ENCODE assay signal across 7 mouse cellular contexts in genomic region chr10:80142530-80142925, GRCm38 (mm10). TPM values are rescaled to one million over a fixed set of nuclear protein-coding genes. Genes with fewer than 3 reads are reported as not detected.
DNase-seq lines count a peak whose midpoint lies in the region; ATAC-seq and TF ChIP-seq lines count a peak whose summit lies in the region.

No protein-coding gene starts in this region.

- peak overlapping the region; percentile 96 for H3K4me3 ChIP-seq in E14TG2a.4 (replicated peaks; ENCODE audit: low read length)
- H3K4me3 ChIP-seq in G1E (ENCODE audit: low read depth, low read length): peak overlapping the region; percentile 92
- H3K4me3 ChIP-seq in hindbrain, embryonic 11.5 days (ENCODE audit: low read depth, low read length): peak overlapping the region; percentile 70
- H3K4me3 ChIP-seq in liver, embryonic 11.5 days (ENCODE audit: low read depth, low read length): peak overlapping the region; percentile 80
- peak overlapping the region; percentile 85 for H3K4me3 ChIP-seq in stomach, embryonic 16.5 days (replicated peaks; ENCODE audit: low read length)

- H3K4me1 ChIP-seq in E14TG2a.4 (replicated peaks; ENCODE audit: low read depth, low read length): peaks cover 83% of the 10 kb centered on the region
- peaks cover 95% of the 10 kb centered on the region for H3K4me1 ChIP-seq in G1E (ENCODE audit: insufficient read depth, low read depth, low read length)
- H3K4me1 ChIP-seq in hindbrain, embryonic 11.5 days (replicated peaks; ENCODE audit: control insufficient read depth, insufficient read depth, low read length): peaks cover 14% of the 10 kb centered on the region
- H3K4me1 ChIP-seq in liver, embryonic 11.5 days (replicated peaks; ENCODE audit: control insufficient read depth, insufficient read depth, low read length): peaks cover 61% of the 10 kb centered on the region
- H3K4me1 ChIP-seq in stomach, embryonic 16.5 days (ENCODE audit: control insufficient read depth, insufficient read depth, low read length): peaks cover 58% of the 10 kb centered on the region

- TF ChIP-seq CTCF in E14TG2a.4 (conservative IDR thresholded peaks at IDR 0.05; ENCODE audit: low read length) (no peak), G1E (IDR thresholded peaks at IDR 0.05; ENCODE audit: low read depth, low read length) (no peak)

- H3K4me2 ChIP-seq in hindbrain, embryonic 11.5 days (replicated peaks; ENCODE audit: low read depth, low read length): peak overlapping the region; percentile 93
- H3K4me2 ChIP-seq in liver, embryonic 11.5 days: peak overlapping the region; percentile 75
- peak overlapping the region; percentile 98 for H3K4me2 ChIP-seq in stomach, embryonic 16.5 days (ENCODE audit: low read depth, low read length)

- H3K9me3 ChIP-seq in E14TG2a.4 (ENCODE audit: low read length): no peaks in the 10 kb centered on the region
- no peaks in the 10 kb centered on the region for H3K9me3 ChIP-seq in G1E (replicated peaks)
- no peaks in the 10 kb centered on the region for H3K9me3 ChIP-seq in hindbrain, embryonic 11.5 days (ENCODE audit: control insufficient read depth, low read length)
- no peaks in the 10 kb centered on the region for H3K9me3 ChIP-seq in liver, embryonic 11.5 days (ENCODE audit: control insufficient read depth, low read length)
- no peaks in the 10 kb centered on the region for H3K9me3 ChIP-seq in stomach, embryonic 16.5 days (replicated peaks; ENCODE audit: control insufficient read depth, low read length)

- no peak for DNase-seq in G1E (ENCODE audit: low spot score)
- DNase-seq in hindbrain, embryonic 11.5 days (ENCODE audit: low spot score): no peak
- no peak for DNase-seq in liver, embryonic 11.5 days (ENCODE audit: low spot score)
- no peak for DNase-seq in layer of hippocampus, postnatal 36 days

- ATAC-seq in G1E (ENCODE audit: extremely low read depth, insufficient number of reproducible peaks, low FRiP score, poor library complexity, severe bottlenecking): no peak
- ATAC-seq in hindbrain, embryonic 11.5 days (ENCODE audit: low FRiP score): no peak; the same call in none of the 2 replicates
- peak; percentile 7; the same call in 1 of the 2 replicates for ATAC-seq in liver, embryonic 11.5 days (replicated peaks; ENCODE audit: low FRiP score)
- no peak for ATAC-seq in stomach, embryonic 16.5 days (ENCODE audit: insufficient read depth, low FRiP score)
- no peak for ATAC-seq in activated CD4-positive, CD25-positive, alpha-beta regulatory T cell, adult 4 months

- 1% methylated on average over 15 of the region's 15 CpGs for WGBS in hindbrain, embryonic 11.5 days
- 1% methylated on average over 15 of the region's 15 CpGs for WGBS in liver, embryonic 11.5 days
- WGBS in stomach, embryonic 16.5 days: under 1% methylated on average over 15 of the region's 15 CpGs

- H3K9ac ChIP-seq in hindbrain, embryonic 11.5 days (ENCODE audit: low read depth, low read length): peak overlapping the region; percentile 94
- peak overlapping the region; percentile 90 for H3K9ac ChIP-seq in liver, embryonic 11.5 days (ENCODE audit: low read depth, low read length)
- peak overlapping the region; percentile 97 for H3K9ac ChIP-seq in stomach, embryonic 16.5 days (ENCODE audit: low read length)

- peak overlapping the region; percentile 67; the same call in 1 of the 2 replicates for H3K27ac ChIP-seq in hindbrain, embryonic 11.5 days (ENCODE audit: low read depth, low read length)
- peak overlapping the region; percentile 88 for H3K27ac ChIP-seq in liver, embryonic 11.5 days (ENCODE audit: low read depth, low read length)
- H3K27ac ChIP-seq in stomach, embryonic 16.5 days (ENCODE audit: low read length): peak overlapping the region; percentile 94

- H3K27me3 ChIP-seq in E14TG2a.4 (ENCODE audit: insufficient read depth, low read length): no peaks in the 10 kb centered on the region
- no peaks in the 10 kb centered on the region for H3K27me3 ChIP-seq in G1E (ENCODE audit: insufficient read depth, low read length)
- H3K27me3 ChIP-seq in hindbrain, embryonic 11.5 days (ENCODE audit: control insufficient read depth, insufficient read depth, low read length): peaks cover 3% of the 10 kb centered on the region; the same call in 1 of the 2 replicates
- peaks cover 13% of the 10 kb centered on the region for H3K27me3 ChIP-seq in liver, embryonic 11.5 days (replicated peaks; ENCODE audit: control insufficient read depth, insufficient read depth, low read length)
- no peaks in the 10 kb centered on the region; the same call in 1 of the 2 replicates for H3K27me3 ChIP-seq in stomach, embryonic 16.5 days (ENCODE audit: control insufficient read depth, insufficient read depth, low read length)

- peaks cover 49% of the 10 kb centered on the region for H3K36me3 ChIP-seq in E14TG2a.4 (ENCODE audit: insufficient read depth, low read length)
- H3K36me3 ChIP-seq in G1E (replicated peaks): peaks cover 51% of the 10 kb centered on the region
- H3K36me3 ChIP-seq in hindbrain, embryonic 11.5 days (ENCODE audit: control insufficient read depth, insufficient read depth, low read length): no peaks in the 10 kb centered on the region
- peaks cover 29% of the 10 kb centered on the region for H3K36me3 ChIP-seq in liver, embryonic 11.5 days (ENCODE audit: control insufficient read depth, insufficient read depth, low read length)
- H3K36me3 ChIP-seq in stomach, embryonic 16.5 days (ENCODE audit: control insufficient read depth, insufficient read depth, low read length): peaks cover 13% of the 10 kb centered on the region; the same call in 1 of the 2 replicates

RNA-seq across cellular contexts. Expression of gene Cbarp, which starts 1.9 kb away (rescaled TPM):
- total RNA-seq in G1E (2014; fragmentation: Nextera tagmentation) (67.2 and 74.4 TPM in 2 replicates), G1E (2017) (3.7 and 5.5 TPM in 2 replicates)
- 66.6 and 73.9 TPM in 2 replicates for polyA plus RNA-seq in G1E (2012)
- 15.1 and 16.7 TPM in 2 replicates for polyA plus RNA-seq in hindbrain, embryonic 11.5 days (2014; fragmentation: Nextera tagmentation; extraction: Ambion mirVana)
- 2.8 and 3.1 TPM in 2 replicates for polyA plus RNA-seq in liver, embryonic 11.5 days (2014; fragmentation: Nextera tagmentation; extraction: Ambion mirVana)
- 3.1 and 3.9 TPM in 2 replicates for polyA plus RNA-seq in stomach, embryonic 16.5 days (2015; fragmentation: Nextera tagmentation; extraction: Ambion mirVana)
- polyA plus RNA-seq in activated CD4-positive, CD25-positive, alpha-beta regulatory T cell, adult 4 months (2017; shearing (Covaris generic)): under 1 TPM; 0.74 to 0.96 TPM
- total RNA-seq in layer of hippocampus, postnatal 36 days (2021): 100 to 1,000 TPM; 336 to 379 TPM

RNA-seq across cellular contexts. Expression of gene Atp5d, which starts 4.1 kb away (rescaled TPM):
- total RNA-seq in G1E (2014; fragmentation: Nextera tagmentation) (248 and 258 TPM in 2 replicates), G1E (2017) (81.9 and 82.7 TPM in 2 replicates)
- polyA plus RNA-seq in G1E (2012): 1,539 and 1,678 TPM in 2 replicates
- polyA plus RNA-seq in hindbrain, embryonic 11.5 days (2014; fragmentation: Nextera tagmentation; extraction: Ambion mirVana): 364 and 371 TPM in 2 replicates
- 482 and 514 TPM in 2 replicates for polyA plus RNA-seq in liver, embryonic 11.5 days (2014; fragmentation: Nextera tagmentation; extraction: Ambion mirVana)
- 536 and 594 TPM in 2 replicates for polyA plus RNA-seq in stomach, embryonic 16.5 days (2015; fragmentation: Nextera tagmentation; extraction: Ambion mirVana)
- polyA plus RNA-seq in activated CD4-positive, CD25-positive, alpha-beta regulatory T cell, adult 4 months (2017; shearing (Covaris generic)): 100 to 1,000 TPM; 338 to 428 TPM
- 100 to 1,000 TPM; 324 to 369 TPM for total RNA-seq in layer of hippocampus, postnatal 36 days (2021)

RNA-seq across cellular contexts. Expression of gene Midn, which starts 5.5 kb away (rescaled TPM):
- 89.8 and 92.3 TPM in 2 replicates for total RNA-seq in G1E (2014; fragmentation: Nextera tagmentation)
- total RNA-seq in G1E (2017): 19.2 and 24.3 TPM in 2 replicates
- polyA plus RNA-seq in G1E (2012): 295 and 302 TPM in 2 replicates
- polyA plus RNA-seq in hindbrain, embryonic 11.5 days (2014; fragmentation: Nextera tagmentation; extraction: Ambion mirVana): 66.7 and 67.1 TPM in 2 replicates
- 19.2 and 20.1 TPM in 2 replicates for polyA plus RNA-seq in liver, embryonic 11.5 days (2014; fragmentation: Nextera tagmentation; extraction: Ambion mirVana)
- polyA plus RNA-seq in stomach, embryonic 16.5 days (2015; fragmentation: Nextera tagmentation; extraction: Ambion mirVana): 7.8 and 9.8 TPM in 2 replicates
- 1 to 10 TPM; 7.3 to 9.2 TPM for polyA plus RNA-seq in activated CD4-positive, CD25-positive, alpha-beta regulatory T cell, adult 4 months (2017; shearing (Covaris generic))
- 10 to 100 TPM; 58.9 to 62.6 TPM for total RNA-seq in layer of hippocampus, postnatal 36 days (2021)

RNA-seq across cellular contexts. Expression of gene Cirbp, which starts 23.3 kb away (rescaled TPM):
- total RNA-seq in G1E (2014; fragmentation: Nextera tagmentation) (18.1 and 21.2 TPM in 2 replicates), G1E (2017) (32.6 and 34.8 TPM in 2 replicates)
- polyA plus RNA-seq in G1E (2012): 41.4 and 45.2 TPM in 2 replicates
- 83.4 and 90.4 TPM in 2 replicates for polyA plus RNA-seq in hindbrain, embryonic 11.5 days (2014; fragmentation: Nextera tagmentation; extraction: Ambion mirVana)
- 22.5 and 25.1 TPM in 2 replicates for polyA plus RNA-seq in liver, embryonic 11.5 days (2014; fragmentation: Nextera tagmentation; extraction: Ambion mirVana)
- 69.8 and 80.8 TPM in 2 replicates for polyA plus RNA-seq in stomach, embryonic 16.5 days (2015; fragmentation: Nextera tagmentation; extraction: Ambion mirVana)
- 100 to 1,000 TPM; 132 to 177 TPM for polyA plus RNA-seq in activated CD4-positive, CD25-positive, alpha-beta regulatory T cell, adult 4 months (2017; shearing (Covaris generic))
- total RNA-seq in layer of hippocampus, postnatal 36 days (2021): 10 to 100 TPM; 58.5 to 63.4 TPM

RNA-seq across cellular contexts. Expression of gene Stk11, which starts 26.9 kb away (rescaled TPM):
- total RNA-seq in G1E (2014; fragmentation: Nextera tagmentation) (138 and 172 TPM in 2 replicates), G1E (2017) (150 and 154 TPM in 2 replicates)
- polyA plus RNA-seq in G1E (2012): 161 and 170 TPM in 2 replicates
- polyA plus RNA-seq in hindbrain, embryonic 11.5 days (2014; fragmentation: Nextera tagmentation; extraction: Ambion mirVana): 21.3 and 26.8 TPM in 2 replicates
- 25.1 and 33.5 TPM in 2 replicates for polyA plus RNA-seq in liver, embryonic 11.5 days (2014; fragmentation: Nextera tagmentation; extraction: Ambion mirVana)
- polyA plus RNA-seq in stomach, embryonic 16.5 days (2015; fragmentation: Nextera tagmentation; extraction: Ambion mirVana): 14.5 and 14.8 TPM in 2 replicates
- 10 to 100 TPM; 22.1 to 25.4 TPM for polyA plus RNA-seq in activated CD4-positive, CD25-positive, alpha-beta regulatory T cell, adult 4 months (2017; shearing (Covaris generic))
- 10 to 100 TPM; 93.3 to 95.9 TPM for total RNA-seq in layer of hippocampus, postnatal 36 days (2021)
